Mouse (Mus musculus): Measurements from ENCODE around the gene Abca5.

- TF ChIP-seq POLR2A (IDR thresholded peaks at IDR 0.05; ENCODE audit: insufficient read depth, low read length) (no peak), EP300 (IDR thresholded peaks at IDR 0.05; ENCODE audit: insufficient read depth, low read depth, low read length) (no peak)
Observed at GRCm38 (mm10) chr11:110354261-110354660, 16.7 kb upstream of the Abca5 start.

All from ES-Bruce4 (cell line).